Mouse (Mus musculus): ENCODE measurements at regions not wholly inside any gene's neighbourhood (a gene's known extent, or its start where the extent isn't known, plus 50 kb on each side); places are given as distances from the start of the nearest gene placed in this dataset.

- DNase-seq: no peak
Measured at GRCm38 (mm10) chr12:30510861-30511260, 73.4 kb upstream of the Tmem18 start.

GRCm38 (mm10) chr12:30483370-30483769, 100.9 kb upstream of the Tmem18 start:
- DNase-seq: no peak

- DNase-seq: no peak
Measured at GRCm38 (mm10) chr12:30473473-30473815, 100.3 kb upstream of the Sntg2 start.

DNA sequence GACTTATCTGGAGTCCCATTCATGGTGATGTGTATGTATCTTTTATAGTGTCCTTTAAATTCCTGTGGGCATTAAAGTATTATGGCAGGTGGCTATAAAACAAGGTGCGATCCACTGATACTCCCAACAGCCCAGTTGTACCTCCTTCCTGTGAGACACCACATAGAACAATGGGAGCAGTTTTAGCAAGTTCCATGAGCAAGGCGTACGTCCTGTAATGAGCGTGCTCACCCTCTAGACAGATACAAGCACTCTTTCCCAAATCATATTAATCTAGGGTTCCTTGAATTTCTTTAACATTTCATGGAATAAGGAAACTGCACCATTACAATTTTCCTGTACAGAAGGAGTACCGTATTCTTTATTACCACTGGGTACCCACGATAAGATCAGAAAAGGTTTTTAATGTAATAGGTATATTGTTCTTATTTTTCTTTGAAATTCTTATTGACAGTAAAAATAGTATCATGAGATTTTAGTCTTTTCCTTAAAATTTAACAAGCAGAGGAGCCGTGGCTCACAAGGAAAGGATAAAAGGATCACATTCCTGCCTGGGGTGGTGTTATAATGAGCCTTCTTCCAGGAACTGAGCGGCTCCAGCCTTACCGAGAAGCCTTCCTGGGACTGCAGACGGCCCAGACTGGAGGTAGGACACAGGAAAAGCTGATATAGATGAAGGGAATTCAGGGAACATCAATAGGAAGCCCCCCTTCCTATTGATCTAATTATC, 99.7 kb upstream of the Sntg2 start:
- DNase-seq: no peak

DNA sequence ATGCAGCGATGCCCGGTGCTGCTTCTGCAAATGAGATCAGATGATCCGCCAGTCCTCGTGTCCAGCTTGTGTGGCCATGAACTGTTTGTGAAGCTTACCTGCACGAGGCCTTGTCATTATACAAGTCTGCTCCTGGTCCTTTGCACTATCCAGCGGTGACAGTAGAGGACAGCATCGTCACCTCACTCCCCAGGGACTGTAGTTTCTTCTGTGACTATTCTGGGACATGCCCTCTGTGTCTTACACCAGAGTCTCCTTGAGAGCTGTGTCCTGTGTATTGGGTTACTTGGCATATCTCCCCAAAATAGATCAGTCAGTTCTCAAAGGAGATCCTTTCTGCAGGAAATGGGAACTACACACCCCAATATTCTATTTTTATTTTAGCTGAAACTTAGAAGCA, 94.0 kb upstream of the Sntg2 start:
- DNase-seq: no peak

GRCm38 (mm10) chr12:30450614-30451013, 77.4 kb upstream of the Sntg2 start:
- DNase-seq: no peak

DNA sequence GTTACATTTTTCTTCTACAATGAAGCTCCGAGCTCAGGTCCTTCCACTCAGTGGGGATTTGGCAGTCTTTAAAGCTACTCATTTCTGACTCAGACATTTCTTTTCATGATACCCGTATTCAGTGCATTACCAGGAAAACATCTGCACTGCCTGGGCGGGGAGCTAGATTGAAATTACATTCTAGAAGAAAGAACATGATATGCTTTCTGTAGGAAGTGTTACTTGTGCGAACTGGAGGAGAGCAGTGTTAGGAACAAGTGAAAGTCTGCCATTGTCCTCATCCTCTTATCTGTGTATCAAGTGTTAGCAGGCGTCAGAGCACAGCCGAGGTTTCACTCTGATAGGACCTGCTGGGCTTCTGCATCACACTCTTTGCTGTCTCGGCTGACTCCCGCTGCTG, 61.7 kb upstream of the Sntg2 start:
- no peak for DNase-seq

- peak in 1 of 2 experiments; percentile 29 for DNase-seq
Measured at GRCm38 (mm10) chr12:30432861-30433260, 59.7 kb upstream of the Sntg2 start.

- DNase-seq: no peak
Measured at GRCm38 (mm10) chr12:30430641-30431040, 57.5 kb upstream of the Sntg2 start.

GRCm38 (mm10) chr12:30425301-30425700, 52.1 kb upstream of the Sntg2 start:
- DNase-seq: peak; percentile 41 to 64
